ENCODE assay signal across 29 mouse cellular contexts in the genomic region with DNA sequence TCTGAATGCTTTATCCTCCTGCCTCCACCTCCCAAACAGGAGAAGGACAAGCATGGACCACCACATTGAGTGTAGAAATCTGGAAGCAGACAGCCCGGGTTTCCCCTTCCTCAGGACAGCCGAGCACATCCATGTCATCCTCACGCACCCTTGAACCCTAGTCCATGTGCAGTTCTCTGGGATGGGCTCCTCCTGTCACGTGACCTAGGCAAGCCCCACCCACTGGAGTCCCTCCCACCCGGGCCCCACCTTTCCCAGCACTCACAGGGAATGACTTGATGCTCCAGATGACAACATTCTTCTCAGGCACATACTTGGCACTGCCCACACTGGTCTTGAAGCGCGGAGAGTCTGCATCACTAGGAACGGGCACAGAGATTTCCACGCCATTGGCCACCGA. TPM values are rescaled to one million over a fixed set of nuclear protein-coding genes. Genes with fewer than 3 reads are reported as not detected.
DNase-seq lines count a peak whose midpoint lies in the region; ATAC-seq and TF ChIP-seq lines count a peak whose summit lies in the region.
"Had no signal": no experiment of that assay in that cellular context is flagged by ENCODE, and none has a peak within 500 bp of the region (broad histone marks: within the 10 kb centered on the region; RNA-seq: fewer than 3 reads in every experiment).

No protein-coding gene starts in this region.

- 87% methylated on average over 10 of the region's 10 CpGs for WGBS in embryonic facial prominence, embryonic 12.5 days
- WGBS in embryonic facial prominence, embryonic 10.5 days: 84% methylated on average over 10 of the region's 10 CpGs

- H3K4me3 ChIP-seq in embryonic facial prominence, embryonic 12.5 days: no peak overlapping the region
- no peak overlapping the region for H3K4me3 ChIP-seq in embryonic facial prominence, embryonic 10.5 days
- no peak overlapping the region for H3K4me3 ChIP-seq in MEL (ENCODE audit: control insufficient read depth in 1 of 2, insufficient read depth in 1 of 2, low read depth in 2 of 2, low read length in 2 of 2)
- H3K4me3 ChIP-seq: embryonic facial prominence, embryonic 13.5 days; forebrain, embryonic 10.5 days; forebrain, embryonic 13.5 days; heart, adult 2 months; heart, embryonic 10.5 days; heart, embryonic 13.5 days had no signal

- no peak overlapping the region for H3K4me2 ChIP-seq in embryonic facial prominence, embryonic 12.5 days (replicated peaks)
- H3K4me2 ChIP-seq: embryonic facial prominence, embryonic 13.5 days; forebrain, embryonic 13.5 days; heart, embryonic 13.5 days; hindbrain, embryonic 14.5 days had no signal

- H3K9me3 ChIP-seq in embryonic facial prominence, embryonic 12.5 days: 0 out of 2 replicates have a peak, but pooled peaks cover 4% of the 10 kb centered on the region
- 0 out of 2 replicates have a peak, but pooled peaks cover 6% of the 10 kb centered on the region for H3K9me3 ChIP-seq in embryonic facial prominence, embryonic 10.5 days
- no peaks in the 10 kb centered on the region for H3K9me3 ChIP-seq in MEL (replicated peaks; ENCODE audit: insufficient read depth, low read length)
- H3K9me3 ChIP-seq: embryonic facial prominence, embryonic 13.5 days; heart, embryonic 10.5 days; heart, embryonic 13.5 days had no signal

- H3K9ac ChIP-seq in embryonic facial prominence, embryonic 12.5 days: no peak overlapping the region
- no peak overlapping the region for H3K9ac ChIP-seq in MEL (ENCODE audit: control insufficient read depth, low read depth, low read length, poor library complexity, severe bottlenecking)
- H3K9ac ChIP-seq: embryonic facial prominence, embryonic 13.5 days; forebrain, embryonic 13.5 days; heart, embryonic 13.5 days; hindbrain, embryonic 14.5 days had no signal

- no peaks in the 10 kb centered on the region for H3K79me2 ChIP-seq in MEL (ENCODE audit: control insufficient read depth, insufficient read depth, low read length, poor library complexity)

- TF ChIP-seq EP300 in MEL (IDR thresholded peaks at IDR 0.05; ENCODE audit: low read depth in 1 of 2, low read length in 2 of 2): no peak

- TF ChIP-seq CTCF in MEL (IDR thresholded peaks at IDR 0.05 in 2 of 3, conservative IDR thresholded peaks at IDR 0.05 in 1 of 3; ENCODE audit: control insufficient read depth in 1 of 3, insufficient read depth in 1 of 3, low read depth in 2 of 3, low read length in 3 of 3, poor library complexity in 1 of 3, severe bottlenecking in 1 of 3): no peak

- no peaks in the 10 kb centered on the region for H3K27me3 ChIP-seq in embryonic facial prominence, embryonic 12.5 days
- no peaks in the 10 kb centered on the region for H3K27me3 ChIP-seq in embryonic facial prominence, embryonic 10.5 days (replicated peaks; ENCODE audit: low read depth, poor library complexity, severe bottlenecking)
- peaks cover 8 to 9% of the 10 kb centered on the region in 2 experiments; a peak in 3 of 4 replicates for H3K27me3 ChIP-seq in MEL (ENCODE audit: control insufficient read depth in 1 of 2, insufficient read depth in 2 of 2, low read length in 2 of 2)
- H3K27me3 ChIP-seq: embryonic facial prominence, embryonic 13.5 days; forebrain, embryonic 13.5 days; heart, embryonic 13.5 days; Patski had no signal

- ATAC-seq in embryonic facial prominence, embryonic 12.5 days (ENCODE audit: insufficient number of reproducible peaks, insufficient read depth, low FRiP score, low TSS enrichment): 0 out of 2 replicates have a peak, but pooled peaks have one; percentile 28
- 0 out of 2 replicates have a peak, but pooled peaks have one; percentile 24 for ATAC-seq in erythroblast, adult 5-6 weeks (replicated peaks; ENCODE audit: low FRiP score, poor library complexity, severe bottlenecking)
- ATAC-seq: forebrain, embryonic 13.5 days; forebrain, embryonic 16.5 days; hindbrain, postnatal 0 days; inflammation-experienced regulatory T-cells, adult 6 months; intestine, embryonic 16.5 days; Patski had no signal

- no peak for TF ChIP-seq RAD21 in MEL (IDR thresholded peaks at IDR 0.05; ENCODE audit: low read depth, low read length)

- H3K36me3 ChIP-seq in embryonic facial prominence, embryonic 12.5 days: peaks cover 4% of the 10 kb centered on the region; the same call in 1 of the 2 replicates
- H3K36me3 ChIP-seq in embryonic facial prominence, embryonic 10.5 days (replicated peaks): 0 out of 2 replicates have a peak, but pooled peaks cover 3% of the 10 kb centered on the region
- no peaks in the 10 kb centered on the region for H3K36me3 ChIP-seq in MEL (ENCODE audit: control insufficient read depth in 1 of 2, insufficient read depth in 2 of 2, low read length in 2 of 2)
- H3K36me3 ChIP-seq: forebrain, embryonic 10.5 days; heart, embryonic 10.5 days; heart, embryonic 13.5 days had no signal

- TF ChIP-seq POLR2A in MEL (IDR thresholded peaks at IDR 0.05; ENCODE audit: control insufficient read depth in 1 of 2, insufficient read depth in 1 of 2, low read depth in 1 of 2, low read length in 2 of 2, poor library complexity in 1 of 2): no peak

- no peaks in the 10 kb centered on the region for H3K4me1 ChIP-seq in embryonic facial prominence, embryonic 12.5 days
- H3K4me1 ChIP-seq in embryonic facial prominence, embryonic 10.5 days: no peaks in the 10 kb centered on the region
- no peaks in the 10 kb centered on the region for H3K4me1 ChIP-seq in MEL (ENCODE audit: control insufficient read depth in 1 of 2, insufficient read depth in 2 of 2, low read length in 2 of 2)
- H3K4me1 ChIP-seq: embryonic facial prominence, embryonic 13.5 days; forebrain, embryonic 10.5 days; forebrain, embryonic 13.5 days; heart, embryonic 10.5 days; heart, embryonic 13.5 days had no signal

- no peak for DNase-seq in embryonic facial prominence, embryonic 10.5 days (ENCODE audit: low spot score)
- no peak for DNase-seq in MEL (ENCODE audit: low read depth, low spot score)
- DNase-seq in T-cell, adult 2 months (ENCODE audit: low spot score): no peak
- no peak for DNase-seq in thymus, postnatal 14 days
- DNase-seq: adrenal gland, postnatal 10 days; adrenal gland, postnatal 36 days; cerebellum, adult 18-20 months; cerebellum, adult 9-10 months; cerebellum, postnatal 14 days; gastrocnemius, postnatal 10 days; gastrocnemius, postnatal 36 days; heart, adult 2 months; heart, postnatal 14 days; heart, postnatal 4 days had no signal

- no peak overlapping the region for H3K27ac ChIP-seq in embryonic facial prominence, embryonic 12.5 days
- H3K27ac ChIP-seq in embryonic facial prominence, embryonic 10.5 days (replicated peaks): no peak overlapping the region
- no peak overlapping the region for H3K27ac ChIP-seq in MEL (ENCODE audit: control insufficient read depth, low read depth, low read length)
- H3K27ac ChIP-seq: embryonic facial prominence, embryonic 13.5 days; forebrain, embryonic 10.5 days; forebrain, embryonic 13.5 days; heart, adult 2 months; heart, embryonic 10.5 days; heart, embryonic 13.5 days; hindbrain, embryonic 14.5 days; hindbrain, postnatal 0 days had no signal

RNA-seq across cellular contexts. Expression of a gene that starts 7.8 kb away (rescaled TPM):
- polyA plus RNA-seq in embryonic facial prominence, embryonic 12.5 days (2016; fragmentation: Nextera tagmentation; extraction: Ambion mirVana): 51.7 and 52.5 TPM in 2 replicates
- polyA plus RNA-seq in embryonic facial prominence, embryonic 10.5 days (2016; fragmentation: Nextera tagmentation; extraction: Ambion mirVana): 40.9 and 45.1 TPM in 2 replicates
- 40.1 and 55.2 TPM in 2 replicates for total RNA-seq in MEL (2012; rRNA removed)
- polyA plus RNA-seq in MEL (2012; ENCODE audit: insufficient read depth in 1 of 2, insufficient read length in 2 of 2, low read depth in 1 of 2, low replicate concordance in 2 of 2, missing spikeins in 1 of 2): 10 to 100 TPM in 1 of 2 experiments, not detected in 1; 67.9 TPM
- 29.4 and 40.1 TPM in 2 replicates for total RNA-seq in erythroblast, adult 5-6 weeks (2015; ENCODE audit: low replicate concordance)
- 15.9 and 25.5 TPM in 2 replicates for total RNA-seq in erythroblast, adult 5-6 weeks (2017; ENCODE audit: low replicate concordance)

RNA-seq across cellular contexts. Expression of a gene that starts 11.2 kb away (rescaled TPM):
- 16.8 and 17.9 TPM in 2 replicates for polyA plus RNA-seq in embryonic facial prominence, embryonic 12.5 days (2016; fragmentation: Nextera tagmentation; extraction: Ambion mirVana)
- polyA plus RNA-seq in embryonic facial prominence, embryonic 10.5 days (2016; fragmentation: Nextera tagmentation; extraction: Ambion mirVana): 16.2 and 18.0 TPM in 2 replicates
- total RNA-seq in MEL (2012; rRNA removed): 175 and 199 TPM in 2 replicates
- polyA plus RNA-seq in MEL (2012; ENCODE audit: insufficient read depth in 1 of 2, insufficient read length in 2 of 2, low read depth in 1 of 2, low replicate concordance in 2 of 2, missing spikeins in 1 of 2): 100 to 1,000 TPM in 1 of 2 experiments, 10 to 100 TPM in 1; 76.1 to 233 TPM
- 14.0 and 26.7 TPM in 2 replicates for total RNA-seq in erythroblast, adult 5-6 weeks (2015; ENCODE audit: low replicate concordance)
- total RNA-seq in erythroblast, adult 5-6 weeks (2017; ENCODE audit: low replicate concordance): 16.7 and 22.3 TPM in 2 replicates

RNA-seq across cellular contexts. Expression of a gene that starts 13.1 kb away (rescaled TPM):
- 15.8 and 18.2 TPM in 2 replicates for polyA plus RNA-seq in embryonic facial prominence, embryonic 12.5 days (2016; fragmentation: Nextera tagmentation; extraction: Ambion mirVana)
- 16.8 and 18.6 TPM in 2 replicates for polyA plus RNA-seq in embryonic facial prominence, embryonic 10.5 days (2016; fragmentation: Nextera tagmentation; extraction: Ambion mirVana)
- 0.52 and 0.73 TPM in 2 replicates for total RNA-seq in MEL (2012; rRNA removed)
- 1 to 10 TPM in 1 of 2 experiments, not detected in 1; 1.0 TPM for polyA plus RNA-seq in MEL (2012; ENCODE audit: insufficient read depth in 1 of 2, insufficient read length in 2 of 2, low read depth in 1 of 2, low replicate concordance in 2 of 2, missing spikeins in 1 of 2)
- total RNA-seq in erythroblast, adult 5-6 weeks (2015; ENCODE audit: low replicate concordance): 0.58 TPM in 1 of 2 replicates, not detected in the other
- total RNA-seq in erythroblast, adult 5-6 weeks (2017; ENCODE audit: low replicate concordance): not detected in 2 replicates
- total RNA-seq: adrenal gland, adult 18-20 months; adrenal gland, postnatal 36 days; gastrocnemius, adult 18-20 months; gastrocnemius, postnatal 10 days; gastrocnemius, postnatal 36 days; heart, adult 2 months; heart, postnatal 4 days had no signal
- polyA plus RNA-seq: Patski had no signal

RNA-seq across cellular contexts. Expression of a gene that starts 21.5 kb away (rescaled TPM):
- polyA plus RNA-seq in embryonic facial prominence, embryonic 12.5 days (2016; fragmentation: Nextera tagmentation; extraction: Ambion mirVana): 117 and 118 TPM in 2 replicates
- polyA plus RNA-seq in embryonic facial prominence, embryonic 10.5 days (2016; fragmentation: Nextera tagmentation; extraction: Ambion mirVana): 86.8 and 92.7 TPM in 2 replicates
- 27.3 and 30.7 TPM in 2 replicates for total RNA-seq in MEL (2012; rRNA removed)
- 100 to 1,000 TPM in 1 of 2 experiments, not detected in 1; 121 TPM for polyA plus RNA-seq in MEL (2012; ENCODE audit: insufficient read depth in 1 of 2, insufficient read length in 2 of 2, low read depth in 1 of 2, low replicate concordance in 2 of 2, missing spikeins in 1 of 2)
- 10.6 and 17.1 TPM in 2 replicates for total RNA-seq in erythroblast, adult 5-6 weeks (2015; ENCODE audit: low replicate concordance)
- total RNA-seq in erythroblast, adult 5-6 weeks (2017; ENCODE audit: low replicate concordance): 11.7 and 14.5 TPM in 2 replicates

RNA-seq across cellular contexts. Expression of a gene that starts 33.9 kb away (rescaled TPM):
- 33.6 and 33.9 TPM in 2 replicates for polyA plus RNA-seq in embryonic facial prominence, embryonic 12.5 days (2016; fragmentation: Nextera tagmentation; extraction: Ambion mirVana)
- 37.8 and 41.3 TPM in 2 replicates for polyA plus RNA-seq in embryonic facial prominence, embryonic 10.5 days (2016; fragmentation: Nextera tagmentation; extraction: Ambion mirVana)
- 76.4 and 83.9 TPM in 2 replicates for total RNA-seq in MEL (2012; rRNA removed)
- 10 to 100 TPM in 1 of 2 experiments, not detected in 1; 99.7 TPM for polyA plus RNA-seq in MEL (2012; ENCODE audit: insufficient read depth in 1 of 2, insufficient read length in 2 of 2, low read depth in 1 of 2, low replicate concordance in 2 of 2, missing spikeins in 1 of 2)
- 11.9 TPM in 2 replicates for total RNA-seq in erythroblast, adult 5-6 weeks (2015; ENCODE audit: low replicate concordance)
- 31.9 and 59.8 TPM in 2 replicates for total RNA-seq in erythroblast, adult 5-6 weeks (2017; ENCODE audit: low replicate concordance)
